9 mouse cellular contexts compared by ENCODE assay signal in genomic region chr17:49206708-49207107, GRCm38 (mm10).
DNase-seq lines count a peak whose midpoint lies in the region; ATAC-seq lines count a peak whose summit lies in the region.
"Had no signal": no experiment of that assay in that cellular context is flagged by ENCODE, and none has a peak within 500 bp of the region (broad histone marks: within the 10 kb centered on the region; RNA-seq: fewer than 3 reads in every experiment).

No protein-coding gene starts in this region.

- ATAC-seq in megakaryocyte, adult 5-6 weeks (ENCODE audit: poor library complexity, severe bottlenecking): no peak
- peak; percentile 57; the same call in 1 of the 2 replicates for ATAC-seq in stomach, embryonic 14.5 days (ENCODE audit: insufficient number of reproducible peaks, insufficient read depth, low FRiP score, low read depth)
- ATAC-seq: liver, embryonic 12.5 days had no signal

- WGBS in stomach, embryonic 14.5 days: 49% methylated on average over 9 of the region's 9 CpGs

- H3K4me1 ChIP-seq in megakaryocyte, embryonic 14.5 days: no peaks in the 10 kb centered on the region
- H3K4me1 ChIP-seq in stomach, embryonic 14.5 days (ENCODE audit: control insufficient read depth, insufficient read depth, low read length): 0 out of 2 replicates have a peak, but pooled peaks cover 3% of the 10 kb centered on the region
- H3K4me1 ChIP-seq: liver, embryonic 12.5 days had no signal

- no peaks in the 10 kb centered on the region for H3K36me3 ChIP-seq in megakaryocyte, embryonic 14.5 days (replicated peaks; ENCODE audit: low read length)
- no peaks in the 10 kb centered on the region for H3K36me3 ChIP-seq in stomach, embryonic 14.5 days (ENCODE audit: control insufficient read depth, insufficient read depth, low read length)
- H3K36me3 ChIP-seq: liver, embryonic 12.5 days had no signal

- DNase-seq in adrenal gland, postnatal 36 days: peak; percentile 9 to 10
- no peak for DNase-seq in adrenal gland, adult (ENCODE audit: inconsistent age in 2 of 2, low spot score in 1 of 2)
- DNase-seq in layer of hippocampus, adult 8-10 months (ENCODE audit: low spot score in 2 of 2): peak; percentile 36 to 40
- DNase-seq in spleen, postnatal 36 days (ENCODE audit: low spot score in 2 of 2): no peak
- DNase-seq in adipocyte (ENCODE audit: low spot score): no peak

- no peaks in the 10 kb centered on the region for H3K27me3 ChIP-seq in megakaryocyte, embryonic 14.5 days (replicated peaks)
- no peaks in the 10 kb centered on the region for H3K27me3 ChIP-seq in stomach, embryonic 14.5 days (ENCODE audit: control insufficient read depth, insufficient read depth, low read length)
- H3K27me3 ChIP-seq: liver, embryonic 12.5 days had no signal

- peaks cover 74% of the 10 kb centered on the region for H3K9me3 ChIP-seq in megakaryocyte, embryonic 14.5 days
- H3K9me3 ChIP-seq in stomach, embryonic 14.5 days (ENCODE audit: control insufficient read depth, low read depth, low read length): no peaks in the 10 kb centered on the region
- H3K9me3 ChIP-seq: liver, embryonic 12.5 days had no signal

- H3K9ac ChIP-seq in stomach, embryonic 14.5 days (replicated peaks; ENCODE audit: low read depth, low read length): no peak overlapping the region
- H3K9ac ChIP-seq: liver, embryonic 12.5 days had no signal

- no peak overlapping the region for H3K27ac ChIP-seq in stomach, embryonic 14.5 days (ENCODE audit: low read length)
- H3K27ac ChIP-seq: liver, embryonic 12.5 days had no signal

- H3K4me2 ChIP-seq in stomach, embryonic 14.5 days (replicated peaks; ENCODE audit: low read depth, low read length): no peak overlapping the region
- H3K4me2 ChIP-seq: liver, embryonic 12.5 days had no signal

- H3K4me3 ChIP-seq in megakaryocyte, embryonic 14.5 days (replicated peaks): peak overlapping the region; percentile 71
- H3K4me3 ChIP-seq in stomach, embryonic 14.5 days (ENCODE audit: low read depth, low read length): no peak overlapping the region
- H3K4me3 ChIP-seq: liver, embryonic 12.5 days had no signal

Comparison
In these comparisons a context has a peak if more than half of its experiments do, and no peak if none do; other contexts are left out.
1. DNase-seq: peak in adrenal gland, postnatal 36 days (2 of 2) and layer of hippocampus, adult 8-10 months (2 of 2); none in adrenal gland, adult (0 of 2), spleen, postnatal 36 days (0 of 2) and adipocyte (single experiment).